Mouse (Mus musculus): ENCODE data around the gene Ccn2.

GRCm38 (mm10) chr10:24581076-24581475 lies 14.2 kb upstream of the Ccn2 start:
- TF ChIP-seq CTCF (IDR thresholded peaks at IDR 0.05; ENCODE audit: low read depth, low read length): no peak
- no peak for TF ChIP-seq EP300 (IDR thresholded peaks at IDR 0.05; ENCODE audit: insufficient read depth, low read depth, low read length)
- TF ChIP-seq POLR2A (IDR thresholded peaks at IDR 0.05; ENCODE audit: insufficient read depth, low read length): no peak
